Mouse (Mus musculus): ENCODE data around the gene Cnr2. TPM values are rescaled to one million over a fixed set of nuclear protein-coding genes. Genes with fewer than 3 reads are reported as not detected.

Gene Cnr2
- total and polyA plus RNA-seq, 2 experiments, result 2.1 to 3.0 TPM

- 93% methylated on average over 3 of the region's 3 CpGs for WGBS
- Histone ChIP-seq H3K27ac (replicated peaks; ENCODE audit: insufficient read depth, low read depth, low read length) (no peak overlapping the region), H3K4me3 (ENCODE audit: insufficient read depth, low read depth, low read length) (no peak overlapping the region), H3K27me3 (ENCODE audit: control insufficient read depth, insufficient read depth, low read length) (no peaks in the 10 kb centered on the region), H3K4me1 (ENCODE audit: control insufficient read depth, insufficient read depth, low read length) (peaks cover under 1% of the 10 kb centered on the region; the same call in 1 of the 2 replicates), H3K36me3 (ENCODE audit: control insufficient read depth, insufficient read depth, low read length) (peaks cover 7% of the 10 kb centered on the region; the same call in 1 of the 2 replicates), H3K9ac (ENCODE audit: low read depth, low read length) (no peak overlapping the region), H3K79me2 (ENCODE audit: control insufficient read depth, insufficient read depth, low read length) (no peaks in the 10 kb centered on the region)
- TF ChIP-seq CTCF (IDR thresholded peaks at IDR 0.05; ENCODE audit: low read depth, low read length), result no peak
- DNase-seq (ENCODE audit: extremely low read depth, low read depth, low spot score), result no peak
Measured at GRCm38 (mm10) chr4:135926861-135927260, 31.7 kb downstream of the Cnr2 start.

- H3K27me3 ChIP-seq (ENCODE audit: control insufficient read depth, insufficient read depth, low read length), result no peaks in the 10 kb centered on the region
- no peaks in the 10 kb centered on the region for H3K79me2 ChIP-seq (ENCODE audit: control insufficient read depth, insufficient read depth, low read length)
- H3K4me1 ChIP-seq (ENCODE audit: control insufficient read depth, insufficient read depth, low read length), result no peaks in the 10 kb centered on the region
- no peak for DNase-seq (ENCODE audit: extremely low read depth, low read depth, low spot score)
- peaks cover 6% of the 10 kb centered on the region for H3K36me3 ChIP-seq (ENCODE audit: control insufficient read depth, insufficient read depth, low read length)
- no peak overlapping the region for H3K27ac ChIP-seq (replicated peaks; ENCODE audit: insufficient read depth, low read depth, low read length)
- WGBS, result 93% methylated on average over 9 of the region's 9 CpGs
- no peak overlapping the region for H3K9ac ChIP-seq (ENCODE audit: low read depth, low read length)
- no peak overlapping the region for H3K4me3 ChIP-seq (ENCODE audit: insufficient read depth, low read depth, low read length)
- TF ChIP-seq CTCF (IDR thresholded peaks at IDR 0.05; ENCODE audit: low read depth, low read length) (no peak), POLR2A (IDR thresholded peaks at IDR 0.05; ENCODE audit: extremely low read depth, insufficient read depth, low read length) (no peak)
Measured at GRCm38 (mm10) chr4:135928376-135928775, 33.2 kb downstream of the Cnr2 start.

GRCm38 (mm10) chr4:135929405-135929804 is 34.2 kb downstream of the Cnr2 start:
- peaks cover 13% of the 10 kb centered on the region for H3K36me3 ChIP-seq (ENCODE audit: control insufficient read depth, insufficient read depth, low read length)

GRCm38 (mm10) chr4:135929828-135930227 is 34.6 kb downstream of the Cnr2 start:
- Histone ChIP-seq H3K27ac (replicated peaks; ENCODE audit: insufficient read depth, low read depth, low read length) (no peak overlapping the region), H3K9ac (ENCODE audit: low read depth, low read length) (no peak overlapping the region), H3K27me3 (ENCODE audit: control insufficient read depth, insufficient read depth, low read length) (no peaks in the 10 kb centered on the region), H3K4me3 (ENCODE audit: insufficient read depth, low read depth, low read length) (no peak overlapping the region), H3K4me1 (ENCODE audit: control insufficient read depth, insufficient read depth, low read length) (no peaks in the 10 kb centered on the region), H3K79me2 (ENCODE audit: control insufficient read depth, insufficient read depth, low read length) (no peaks in the 10 kb centered on the region), H3K36me3 (ENCODE audit: control insufficient read depth, insufficient read depth, low read length) (peaks cover 13% of the 10 kb centered on the region)
- WGBS, result 82% methylated on average over 9 of the region's 9 CpGs
- no peak for DNase-seq (ENCODE audit: extremely low read depth, low read depth, low spot score)
- TF ChIP-seq POLR2A (IDR thresholded peaks at IDR 0.05; ENCODE audit: extremely low read depth, insufficient read depth, low read length) (no peak), CTCF (IDR thresholded peaks at IDR 0.05; ENCODE audit: low read depth, low read length) (no peak)

More at GRCm38 (mm10) chr4:135929405-135929804, 34.2 kb downstream of the Cnr2 start:
- no peak for DNase-seq (ENCODE audit: extremely low read depth, low read depth, low spot score)
- no peak overlapping the region for H3K9ac ChIP-seq (ENCODE audit: low read depth, low read length)
- TF ChIP-seq CTCF (IDR thresholded peaks at IDR 0.05; ENCODE audit: low read depth, low read length), result no peak
- TF ChIP-seq POLR2A (IDR thresholded peaks at IDR 0.05; ENCODE audit: extremely low read depth, insufficient read depth, low read length), result no peak
- H3K79me2 ChIP-seq (ENCODE audit: control insufficient read depth, insufficient read depth, low read length), result no peaks in the 10 kb centered on the region
- no peak overlapping the region for H3K4me3 ChIP-seq (ENCODE audit: insufficient read depth, low read depth, low read length)
- H3K4me1 ChIP-seq (ENCODE audit: control insufficient read depth, insufficient read depth, low read length), result no peaks in the 10 kb centered on the region
- H3K27ac ChIP-seq (replicated peaks; ENCODE audit: insufficient read depth, low read depth, low read length), result no peak overlapping the region
- 93% methylated on average over 5 of the region's 5 CpGs for WGBS
- no peaks in the 10 kb centered on the region for H3K27me3 ChIP-seq (ENCODE audit: control insufficient read depth, insufficient read depth, low read length)

- Histone ChIP-seq H3K4me1 (ENCODE audit: control insufficient read depth, insufficient read depth, low read length) (no peaks in the 10 kb centered on the region), H3K79me2 (ENCODE audit: control insufficient read depth, insufficient read depth, low read length) (no peaks in the 10 kb centered on the region), H3K27me3 (ENCODE audit: control insufficient read depth, insufficient read depth, low read length) (no peaks in the 10 kb centered on the region), H3K9ac (ENCODE audit: low read depth, low read length) (no peak overlapping the region), H3K4me3 (ENCODE audit: insufficient read depth, low read depth, low read length) (no peak overlapping the region), H3K27ac (replicated peaks; ENCODE audit: insufficient read depth, low read depth, low read length) (no peak overlapping the region), H3K36me3 (ENCODE audit: control insufficient read depth, insufficient read depth, low read length) (peaks cover 13% of the 10 kb centered on the region)
- DNase-seq (ENCODE audit: extremely low read depth, low read depth, low spot score), result no peak
- TF ChIP-seq CTCF (IDR thresholded peaks at IDR 0.05; ENCODE audit: low read depth, low read length) (no peak), POLR2A (IDR thresholded peaks at IDR 0.05; ENCODE audit: extremely low read depth, insufficient read depth, low read length) (no peak)
- 95% methylated on average over 8 of the region's 8 CpGs for WGBS
Measured at GRCm38 (mm10) chr4:135930239-135930638, 35.0 kb downstream of the Cnr2 start.

GRCm38 (mm10) chr4:135931832-135932231 is 36.6 kb downstream of the Cnr2 start:
- no peaks in the 10 kb centered on the region for H3K4me1 ChIP-seq (ENCODE audit: control insufficient read depth, insufficient read depth, low read length)
- H3K79me2 ChIP-seq (ENCODE audit: control insufficient read depth, insufficient read depth, low read length), result no peaks in the 10 kb centered on the region
- no peak overlapping the region for H3K9ac ChIP-seq (ENCODE audit: low read depth, low read length)
- H3K4me3 ChIP-seq (ENCODE audit: insufficient read depth, low read depth, low read length), result no peak overlapping the region
- no peak overlapping the region for H3K27ac ChIP-seq (replicated peaks; ENCODE audit: insufficient read depth, low read depth, low read length)
- no peak for DNase-seq (ENCODE audit: extremely low read depth, low read depth, low spot score)
- WGBS, result 71% methylated on average over 5 of the region's 5 CpGs
- H3K27me3 ChIP-seq (ENCODE audit: control insufficient read depth, insufficient read depth, low read length), result no peaks in the 10 kb centered on the region
- H3K36me3 ChIP-seq (ENCODE audit: control insufficient read depth, insufficient read depth, low read length), result peaks cover 8% of the 10 kb centered on the region
- TF ChIP-seq POLR2A (IDR thresholded peaks at IDR 0.05; ENCODE audit: extremely low read depth, insufficient read depth, low read length), result no peak
- peak; percentile 65; the same call in 1 of the 2 replicates for TF ChIP-seq CTCF (IDR thresholded peaks at IDR 0.05; ENCODE audit: low read depth, low read length)

Data from liver, adult 2 months (tissue).